Mouse (Mus musculus): ENCODE data around the gene Trim10. TPM values are rescaled to one million over a fixed set of nuclear protein-coding genes. Genes with fewer than 3 reads are reported as not detected.
"Not testable (repeated sequence)": the region's sequence is repeated elsewhere in the genome, so short reads cannot be mapped to it uniquely, and the experiment has no call there.

Trim10 gene
- polyA plus RNA-seq, 1 experiment from 2014 or later = 1.1 TPM

- no peak for ATAC-seq
- H3K4me3 ChIP-seq (replicated peaks; ENCODE audit: low read length) = no peak overlapping the region
- no peaks in the 10 kb centered on the region for H3K4me1 ChIP-seq (replicated peaks; ENCODE audit: control insufficient read depth, insufficient read depth, low read length)
- no peak overlapping the region for H3K4me2 ChIP-seq (ENCODE audit: low read length)
- H3K27ac ChIP-seq (ENCODE audit: low read length) = no peak overlapping the region
- H3K36me3 ChIP-seq (ENCODE audit: control insufficient read depth, insufficient read depth) = no peaks in the 10 kb centered on the region
- H3K9me3 ChIP-seq (ENCODE audit: control insufficient read depth, low read length) = no peaks in the 10 kb centered on the region
- WGBS = 75% methylated on average over 4 of the region's 4 CpGs
- H3K9ac ChIP-seq (replicated peaks; ENCODE audit: low read depth, low read length) = no peak overlapping the region
- no peaks in the 10 kb centered on the region for H3K27me3 ChIP-seq (replicated peaks; ENCODE audit: control insufficient read depth, insufficient read depth, low read length)
Measured at GRCm38 (mm10) chr17:36874636-36875035, 5.3 kb downstream of the Trim10 start.

DNA sequence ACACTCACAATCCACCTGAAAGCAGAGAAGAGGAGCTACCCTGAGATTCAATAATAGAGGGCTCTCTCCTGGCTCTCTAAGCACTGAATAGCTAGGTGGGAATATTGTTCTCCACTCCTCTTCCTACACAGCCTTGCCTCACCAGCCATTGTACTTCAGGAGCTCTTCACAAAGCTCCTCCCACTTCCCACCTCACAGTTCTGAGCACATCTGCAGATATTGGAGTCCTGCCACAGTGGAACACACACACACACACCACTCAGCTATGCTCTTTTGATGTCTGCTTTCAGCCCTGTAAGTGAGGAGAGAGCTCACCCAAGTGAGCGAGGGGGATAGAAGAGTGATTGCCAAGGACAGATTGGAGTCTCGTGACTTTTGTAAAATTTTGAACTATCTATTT, 14.0 kb downstream of the Trim10 start:
- WGBS = 77% methylated on average over 2 of the region's 2 CpGs
- Histone ChIP-seq H3K4me2 (ENCODE audit: low read length) (no peak overlapping the region), H3K9me3 (ENCODE audit: control insufficient read depth, low read length) (no peaks in the 10 kb centered on the region), H3K9ac (replicated peaks; ENCODE audit: low read depth, low read length) (no peak overlapping the region), H3K27ac (ENCODE audit: low read length) (no peak overlapping the region), H3K4me1 (replicated peaks; ENCODE audit: control insufficient read depth, insufficient read depth, low read length) (no peaks in the 10 kb centered on the region), H3K4me3 (replicated peaks; ENCODE audit: low read length) (no peak overlapping the region), H3K27me3 (replicated peaks; ENCODE audit: control insufficient read depth, insufficient read depth, low read length) (no peaks in the 10 kb centered on the region), H3K36me3 (ENCODE audit: control insufficient read depth, insufficient read depth) (no peaks in the 10 kb centered on the region)
- ATAC-seq = no peak

- Histone ChIP-seq H3K9ac (replicated peaks; ENCODE audit: low read depth, low read length) (no peak overlapping the region), H3K4me1 (replicated peaks; ENCODE audit: control insufficient read depth, insufficient read depth, low read length) (no peaks in the 10 kb centered on the region), H3K27ac (ENCODE audit: low read length) (no peak overlapping the region), H3K4me3 (replicated peaks; ENCODE audit: low read length) (no peak overlapping the region), H3K36me3 (ENCODE audit: control insufficient read depth, insufficient read depth) (no peaks in the 10 kb centered on the region), H3K9me3 (ENCODE audit: control insufficient read depth, low read length) (no peaks in the 10 kb centered on the region), H3K27me3 (replicated peaks; ENCODE audit: control insufficient read depth, insufficient read depth, low read length) (no peaks in the 10 kb centered on the region; the same call in 1 of the 2 replicates), H3K4me2 (ENCODE audit: low read length) (no peak overlapping the region)
- 95% methylated on average over 12 of the region's 12 CpGs for WGBS
- no peak for ATAC-seq
Measured at GRCm38 (mm10) chr17:36885132-36885790, 15.9 kb downstream of the Trim10 start.

GRCm38 (mm10) chr17:36890073-36890903, 20.9 kb downstream of the Trim10 start, which contains the start of gene Trim40:
TSS of gene Trim40 (minus strand) at chr17:36890123.
- ATAC-seq = no peak
- Histone ChIP-seq H3K36me3 (ENCODE audit: control insufficient read depth, insufficient read depth) (no peaks in the 10 kb centered on the region), H3K9ac (replicated peaks; ENCODE audit: low read depth, low read length) (no peak within 1 kb of the TSS), H3K4me2 (ENCODE audit: low read length) (no peak within 1 kb of the TSS), H3K4me3 (replicated peaks; ENCODE audit: low read length) (no peak within 1 kb of the TSS), H3K9me3 (ENCODE audit: control insufficient read depth, low read length) (no peaks in the 10 kb centered on the region), H3K27ac (ENCODE audit: low read length) (no peak within 1 kb of the TSS), H3K4me1 (replicated peaks; ENCODE audit: control insufficient read depth, insufficient read depth, low read length) (no peaks in the 10 kb centered on the region), H3K27me3 (replicated peaks; ENCODE audit: control insufficient read depth, insufficient read depth, low read length) (no peaks in the 10 kb centered on the region; the same call in 1 of the 2 replicates)
- 91% methylated on average over 5 of the region's 5 CpGs for WGBS

DNA sequence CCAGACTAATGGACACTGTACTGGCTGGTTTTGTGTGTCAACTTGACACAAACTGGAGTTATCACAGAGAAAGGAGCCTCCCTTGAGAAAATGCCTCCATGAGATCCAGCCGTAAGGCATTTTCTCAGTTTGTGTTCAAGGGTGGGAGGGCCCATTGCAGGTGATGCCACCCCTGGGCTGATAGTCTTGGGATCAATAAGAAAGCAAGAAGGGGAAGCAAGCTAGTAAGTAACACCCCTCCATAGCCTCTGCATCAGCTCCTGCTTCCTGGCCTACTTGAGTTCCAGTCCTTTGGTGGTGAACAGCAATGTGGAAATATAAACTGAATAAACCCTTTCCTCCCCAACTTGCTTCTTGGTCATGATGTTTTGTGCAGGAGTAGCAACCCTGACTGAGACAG, 22.1 kb downstream of the Trim10 start:
- H3K27ac ChIP-seq (ENCODE audit: low read length); H3K4me3 ChIP-seq (replicated peaks; ENCODE audit: low read length); H3K36me3 ChIP-seq (ENCODE audit: control insufficient read depth, insufficient read depth); ATAC-seq; H3K27me3 ChIP-seq (replicated peaks; ENCODE audit: control insufficient read depth, insufficient read depth, low read length); H3K4me1 ChIP-seq (replicated peaks; ENCODE audit: control insufficient read depth, insufficient read depth, low read length); H3K9ac ChIP-seq (replicated peaks; ENCODE audit: low read depth, low read length); H3K4me2 ChIP-seq (ENCODE audit: low read length); H3K9me3 ChIP-seq (ENCODE audit: control insufficient read depth, low read length): not testable (repeated sequence)
- 96% methylated on average over 1 of the region's 1 CpGs for WGBS

DNA sequence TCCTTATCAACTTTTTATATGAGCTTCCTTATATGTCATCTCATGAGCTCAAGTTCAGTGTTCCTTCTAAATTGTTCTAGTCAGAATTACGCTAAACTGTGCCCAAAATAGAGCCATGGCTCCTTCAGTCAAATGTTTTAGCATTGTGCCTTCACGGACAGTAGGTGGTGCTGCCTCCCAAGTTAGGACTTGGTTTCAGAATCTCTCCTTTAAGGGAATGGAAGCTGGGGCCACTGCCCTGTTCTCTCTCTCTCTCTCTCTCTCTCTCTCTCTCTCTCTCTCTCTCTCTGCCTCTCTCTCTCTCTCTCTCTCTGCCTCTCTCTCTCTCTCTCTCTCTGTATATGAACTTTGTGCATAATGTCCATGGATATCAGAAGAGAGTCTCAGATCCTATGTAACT, 23.0 kb downstream of the Trim10 start:
- no peak overlapping the region for H3K4me3 ChIP-seq (replicated peaks; ENCODE audit: low read length)

DNA sequence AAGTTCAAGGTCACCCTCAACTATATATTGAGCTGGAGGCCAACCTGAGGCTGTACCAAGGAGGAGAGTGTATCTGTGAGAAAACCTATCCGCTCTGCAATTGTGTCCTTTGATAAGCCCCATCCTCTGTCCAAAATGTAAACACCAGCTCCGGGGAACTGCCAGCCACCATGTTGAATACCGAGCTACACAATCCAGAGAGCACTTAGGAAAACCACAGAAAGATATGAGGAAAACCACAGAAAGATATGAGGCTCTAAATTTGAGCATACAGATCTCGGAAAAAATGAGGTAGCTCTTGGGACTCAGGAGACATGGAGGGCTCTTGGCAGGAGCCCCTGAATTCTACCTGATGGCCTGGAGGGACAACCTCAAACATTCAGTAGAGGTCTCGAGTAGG, 24.0 kb downstream of the Trim10 start:
- Histone ChIP-seq H3K4me2 (ENCODE audit: low read length) (no peak overlapping the region), H3K9ac (replicated peaks; ENCODE audit: low read depth, low read length) (no peak overlapping the region), H3K4me1 (replicated peaks; ENCODE audit: control insufficient read depth, insufficient read depth, low read length) (no peaks in the 10 kb centered on the region), H3K27me3 (replicated peaks; ENCODE audit: control insufficient read depth, insufficient read depth, low read length) (no peaks in the 10 kb centered on the region; the same call in 1 of the 2 replicates), H3K27ac (ENCODE audit: low read length) (no peak overlapping the region), H3K4me3 (replicated peaks; ENCODE audit: low read length) (no peak overlapping the region), H3K9me3 (ENCODE audit: control insufficient read depth, low read length) (no peaks in the 10 kb centered on the region), H3K36me3 (ENCODE audit: control insufficient read depth, insufficient read depth) (no peaks in the 10 kb centered on the region)
- WGBS = 77% methylated on average over 5 of the region's 5 CpGs
- no peak for ATAC-seq

More for the DNA sequence above, 23.0 kb downstream of the Trim10 start:
- H3K27me3 ChIP-seq (replicated peaks; ENCODE audit: control insufficient read depth, insufficient read depth, low read length) = no peaks in the 10 kb centered on the region; the same call in 1 of the 2 replicates
- H3K4me1 ChIP-seq (replicated peaks; ENCODE audit: control insufficient read depth, insufficient read depth, low read length) = no peaks in the 10 kb centered on the region
- WGBS = 9% methylated on average over 2 of the region's 2 CpGs
- H3K36me3 ChIP-seq (ENCODE audit: control insufficient read depth, insufficient read depth) = no peaks in the 10 kb centered on the region
- no peak overlapping the region for H3K4me2 ChIP-seq (ENCODE audit: low read length)
- ATAC-seq = no peak
- no peaks in the 10 kb centered on the region for H3K9me3 ChIP-seq (ENCODE audit: control insufficient read depth, low read length)
- H3K9ac ChIP-seq (replicated peaks; ENCODE audit: low read depth, low read length) = no peak overlapping the region
- H3K27ac ChIP-seq (ENCODE audit: low read length) = no peak overlapping the region

DNA sequence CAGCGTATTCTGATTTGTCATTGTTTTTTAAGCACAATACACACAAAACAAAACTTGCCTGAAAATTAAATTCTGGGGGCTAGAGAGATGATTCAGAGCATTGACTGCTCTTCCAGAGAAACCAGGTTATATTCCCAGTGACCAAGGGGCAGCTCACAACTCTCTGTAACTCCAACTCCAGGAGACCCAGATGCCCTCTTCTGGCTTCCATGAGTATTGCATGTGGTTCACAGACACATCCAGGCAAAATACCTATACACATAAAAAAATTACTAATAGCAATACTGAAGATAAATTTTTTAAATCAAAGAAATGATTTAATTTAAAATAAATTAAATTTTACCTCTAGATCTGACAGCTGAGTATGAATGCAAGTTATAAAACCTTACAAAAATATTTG, 27.2 kb downstream of the Trim10 start:
- H3K4me1 ChIP-seq (replicated peaks; ENCODE audit: control insufficient read depth, insufficient read depth, low read length) = no peaks in the 10 kb centered on the region
- H3K9ac ChIP-seq (replicated peaks; ENCODE audit: low read depth, low read length) = no peak overlapping the region
- H3K4me2 ChIP-seq (ENCODE audit: low read length) = no peak overlapping the region
- no peak overlapping the region for H3K27ac ChIP-seq (ENCODE audit: low read length)
- no peaks in the 10 kb centered on the region for H3K36me3 ChIP-seq (ENCODE audit: control insufficient read depth, insufficient read depth)
- H3K27me3 ChIP-seq (replicated peaks; ENCODE audit: control insufficient read depth, insufficient read depth, low read length) = no peaks in the 10 kb centered on the region
- 73% methylated on average over 1 of the region's 1 CpGs for WGBS
- no peaks in the 10 kb centered on the region for H3K9me3 ChIP-seq (ENCODE audit: control insufficient read depth, low read length)
- ATAC-seq = no peak
- H3K4me3 ChIP-seq (replicated peaks; ENCODE audit: low read length) = no peak overlapping the region

DNA sequence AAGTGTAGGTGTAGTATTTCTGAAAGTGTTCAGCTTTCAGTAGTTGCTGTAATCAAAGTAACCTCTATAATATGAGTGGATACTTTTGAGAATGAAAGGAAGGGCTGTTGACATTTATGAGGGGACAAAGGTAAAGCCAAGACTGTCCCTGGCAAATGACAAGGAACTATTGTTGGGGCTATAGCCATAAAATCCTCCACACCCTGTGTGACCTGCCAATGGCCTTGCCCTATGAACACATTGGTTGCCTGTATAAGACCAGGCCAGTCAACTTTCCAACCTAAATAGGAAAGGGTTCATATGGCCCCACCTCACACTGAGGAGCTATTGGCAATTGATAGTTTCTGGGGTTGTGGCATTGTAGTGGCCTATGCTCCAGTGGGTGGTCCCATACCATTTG, 27.7 kb downstream of the Trim10 start:
- H3K36me3 ChIP-seq (ENCODE audit: control insufficient read depth, insufficient read depth) = no peaks in the 10 kb centered on the region

More for the DNA sequence above, 27.7 kb downstream of the Trim10 start:
- no peaks in the 10 kb centered on the region for H3K9me3 ChIP-seq (ENCODE audit: control insufficient read depth, low read length)
- no peak overlapping the region for H3K27ac ChIP-seq (ENCODE audit: low read length)
- H3K4me3 ChIP-seq (replicated peaks; ENCODE audit: low read length) = no peak overlapping the region
- H3K27me3 ChIP-seq (replicated peaks; ENCODE audit: control insufficient read depth, insufficient read depth, low read length) = no peaks in the 10 kb centered on the region
- H3K4me2 ChIP-seq (ENCODE audit: low read length) = no peak overlapping the region
- no peaks in the 10 kb centered on the region for H3K4me1 ChIP-seq (replicated peaks; ENCODE audit: control insufficient read depth, insufficient read depth, low read length)
- no peak overlapping the region for H3K9ac ChIP-seq (replicated peaks; ENCODE audit: low read depth, low read length)
- ATAC-seq = no peak
